Mouse (Mus musculus): ENCODE data around the gene Aplp1.
"Not testable (repeated sequence)": the region's sequence is repeated elsewhere in the genome, so short reads cannot be mapped to it uniquely, and the experiment has no call there.

Gene Aplp1

DNA sequence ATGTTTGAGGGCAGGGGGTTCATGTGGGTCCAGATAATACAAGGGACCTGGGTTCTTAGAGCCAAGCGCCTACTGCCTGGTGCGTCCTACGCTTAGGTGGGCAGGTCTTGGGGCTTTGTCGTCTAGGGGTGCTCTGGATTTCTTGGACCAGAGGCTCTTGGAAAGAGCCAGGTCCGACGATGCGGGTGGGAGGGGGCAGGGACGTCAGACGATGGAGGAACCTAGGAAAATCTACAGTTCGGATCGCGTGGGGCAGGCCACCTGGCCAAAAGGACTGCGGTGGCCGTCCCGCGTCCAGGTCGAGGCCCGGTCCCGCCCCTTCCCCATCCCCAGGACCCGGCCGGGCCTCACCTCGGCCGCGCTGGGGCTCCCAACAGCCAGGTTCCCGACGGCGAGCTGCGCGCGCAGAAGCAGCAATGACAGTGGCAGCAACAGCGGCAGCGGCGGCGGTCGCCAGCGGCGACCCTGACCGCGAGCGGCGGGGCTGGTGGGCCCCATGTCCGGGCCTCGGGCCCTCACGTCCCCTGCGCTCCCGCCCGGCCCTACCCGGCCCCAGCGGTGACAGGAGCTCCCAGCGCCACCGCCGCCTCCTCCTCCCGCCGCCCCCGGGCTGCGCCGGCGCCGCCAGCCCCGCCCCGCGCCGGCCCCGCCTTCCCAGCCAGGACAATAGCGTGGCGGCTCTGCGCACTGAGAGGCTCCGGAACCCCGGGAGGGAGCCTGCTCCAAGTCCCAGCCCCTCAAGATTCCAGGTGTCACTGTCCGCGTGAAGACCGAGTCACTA lies at the start of gene Aplp1:
TSS of gene Aplp1 (minus strand) at position 565 of the 781 bp plus-strand sequence.
- DNase-seq (ENCODE audit: low read depth, low spot score): peak; percentile 76

DNA sequence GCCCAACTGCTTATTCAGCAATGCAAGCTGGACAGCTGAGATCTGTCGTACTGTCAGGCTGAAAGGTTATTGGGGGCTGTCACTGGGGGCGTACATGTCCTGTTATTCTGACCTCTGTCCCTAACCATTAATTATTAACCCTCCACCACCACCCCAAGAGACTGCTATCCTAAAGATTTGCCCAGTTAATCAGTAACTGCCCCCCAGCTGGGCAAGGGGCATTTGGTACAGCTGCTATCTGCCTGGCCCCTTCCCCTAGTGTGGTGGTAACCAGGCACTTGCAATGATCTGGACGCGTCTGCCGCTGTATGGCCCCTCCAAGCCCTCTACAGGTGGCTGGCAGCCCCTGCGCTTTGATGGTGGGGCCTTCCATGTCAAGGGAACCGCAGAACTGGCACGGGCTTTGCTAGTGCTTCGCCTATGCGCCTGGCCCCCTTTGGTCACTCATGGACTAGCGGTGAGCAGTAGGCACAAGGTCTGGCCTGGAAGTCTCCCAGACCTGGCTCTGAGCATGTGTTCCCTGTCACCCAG lies 48.1 kb upstream of the Aplp1 start, which contains the start of gene Prodh2:
TSS of gene Prodh2 (plus strand) at position 222 of the 531 bp plus-strand sequence.
- peak; percentile 73 for DNase-seq (ENCODE audit: low read depth, low spot score)

DNA sequence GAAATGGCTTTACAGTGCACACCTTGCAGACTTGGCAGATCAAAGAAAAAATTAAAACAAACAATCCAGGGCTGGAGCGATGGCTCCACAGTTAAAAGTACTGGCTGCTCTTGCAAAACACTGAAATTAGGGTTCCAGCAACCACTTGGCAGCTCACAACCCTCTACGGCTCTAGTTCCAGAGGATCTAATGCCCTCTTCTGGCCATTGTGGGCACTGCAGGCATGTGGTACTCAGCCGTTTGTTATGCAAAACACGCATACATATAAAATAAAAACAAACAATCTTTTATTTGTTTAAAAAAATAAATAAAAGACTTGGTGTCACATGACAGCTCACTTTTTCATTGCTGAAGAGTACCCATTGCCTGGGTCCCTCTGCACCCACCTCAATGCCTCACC lies 47.4 kb upstream of the Aplp1 start:
- DNase-seq (ENCODE audit: low read depth, low spot score): peak; percentile 91

DNA sequence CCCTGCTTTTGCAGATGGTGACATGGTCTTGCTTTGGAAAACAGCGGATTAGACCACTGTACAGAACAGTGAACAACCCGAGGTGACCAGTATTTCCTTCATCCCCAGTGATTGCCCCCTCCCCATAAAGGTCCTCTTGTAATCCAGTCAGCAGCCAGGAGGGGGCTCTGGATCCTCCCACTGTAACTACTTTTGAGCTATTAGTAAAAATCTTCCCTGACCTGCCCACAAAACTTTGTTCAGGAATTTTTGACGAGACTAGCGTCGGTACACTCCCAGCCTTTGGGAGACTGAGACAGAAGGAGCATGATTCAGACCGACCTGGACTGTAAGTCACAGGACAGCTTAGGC lies 45.6 kb upstream of the Aplp1 start:
- peak; percentile 61 for DNase-seq (ENCODE audit: low read depth, low spot score)

DNA sequence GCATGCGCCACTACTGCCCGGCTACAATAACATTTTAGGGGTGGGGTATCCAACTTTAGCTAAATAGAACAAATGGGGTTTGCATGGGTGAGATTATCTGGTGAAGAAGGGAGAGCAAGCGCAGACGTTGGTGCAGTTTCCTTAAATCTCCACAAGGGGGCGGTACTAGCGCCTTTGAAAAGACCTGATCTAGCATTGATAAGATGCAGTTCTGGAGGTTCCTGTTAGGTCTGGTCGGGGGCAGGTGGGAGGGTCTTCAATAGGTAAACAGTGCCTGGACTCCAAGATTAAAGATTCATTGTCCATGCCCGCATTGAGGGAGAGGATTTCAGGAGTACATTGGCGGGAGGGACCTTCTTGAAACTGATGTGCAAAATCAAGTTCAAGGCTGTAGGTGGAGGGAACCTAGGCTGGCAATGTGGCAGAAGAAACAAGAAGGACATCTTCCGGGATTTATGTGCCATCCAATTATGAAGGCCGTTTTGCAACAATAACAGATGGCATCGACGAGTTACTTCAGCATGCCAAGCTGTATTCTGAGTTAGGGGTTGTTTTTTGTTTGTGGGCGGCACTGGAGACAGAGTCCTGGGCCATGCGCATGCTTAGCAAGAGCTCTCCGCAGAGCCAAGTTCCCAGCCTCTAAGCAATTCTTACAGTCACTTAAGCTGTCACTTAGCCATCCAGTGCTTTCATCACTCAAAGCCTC lies 45.1 kb upstream of the Aplp1 start:
- DNase-seq (ENCODE audit: low read depth, low spot score): peak; percentile 84

DNA sequence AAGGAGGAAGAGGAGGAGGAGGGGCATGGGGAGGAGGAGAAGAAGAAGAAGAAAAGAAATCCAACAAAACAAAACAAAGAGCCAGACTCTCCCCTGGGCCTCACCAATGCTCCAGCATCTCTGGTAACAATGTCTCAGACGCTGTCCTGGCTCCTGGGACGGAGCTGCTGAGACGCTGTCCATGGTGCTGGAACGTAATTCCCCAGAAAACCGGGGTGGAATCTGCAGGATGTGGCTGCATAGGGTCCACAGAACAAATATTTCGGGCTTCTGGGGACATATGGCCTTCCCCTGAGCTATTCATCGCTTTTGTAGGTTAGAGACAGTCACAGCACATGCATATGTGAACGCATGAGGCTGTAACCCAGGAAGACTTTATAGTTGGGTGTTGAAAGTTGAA lies 38.9 kb upstream of the Aplp1 start:
- DNase-seq (ENCODE audit: low read depth, low spot score): peak; percentile 62

DNA sequence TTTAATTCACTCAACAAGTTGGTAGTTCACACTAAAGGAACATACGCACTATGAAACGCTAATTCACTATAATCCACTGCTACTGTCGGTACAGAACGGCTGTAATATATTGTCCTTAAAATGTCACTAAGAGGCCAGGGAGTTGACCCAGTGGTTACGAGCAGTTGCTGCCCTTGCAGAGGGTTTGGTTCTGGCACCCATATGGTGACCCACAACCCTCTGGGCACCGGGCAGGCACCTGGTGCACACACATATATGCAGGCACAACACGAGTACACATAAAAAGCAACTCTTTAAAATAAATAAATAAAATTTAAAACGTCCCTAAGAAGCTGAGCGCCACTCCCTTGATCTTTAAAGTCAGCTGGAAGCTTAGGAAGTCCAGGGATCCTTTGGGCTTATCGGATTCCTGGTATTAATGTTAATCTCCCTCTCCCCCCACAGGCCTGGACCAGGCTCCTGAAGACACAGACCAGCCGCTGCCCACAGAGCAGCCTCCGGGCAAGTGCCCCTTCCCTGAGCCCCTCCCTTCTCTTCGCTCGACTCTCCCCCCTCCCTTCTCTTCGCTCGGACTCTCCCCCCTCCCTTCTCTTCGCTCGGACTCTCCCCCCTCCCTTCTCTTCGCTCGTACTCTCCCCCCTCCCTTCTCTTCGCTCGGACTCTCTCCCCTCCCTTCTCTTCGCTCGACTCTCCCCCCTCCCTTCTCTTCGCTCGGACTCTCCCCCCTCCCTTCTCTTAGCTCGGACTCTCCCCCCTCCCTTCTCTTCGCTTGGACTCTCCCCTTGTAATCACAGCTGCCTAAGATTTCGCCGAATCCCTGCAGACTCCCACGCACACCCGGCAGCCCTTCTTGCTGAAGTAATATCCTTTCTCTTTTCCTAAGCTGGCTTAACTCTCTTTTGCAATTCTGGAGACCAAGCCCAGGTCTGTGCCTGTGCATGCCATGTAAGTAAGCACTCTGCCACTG lies 32.4 kb upstream of the Aplp1 start:
- peak; percentile 51 for DNase-seq (ENCODE audit: low read depth, low spot score)

DNA sequence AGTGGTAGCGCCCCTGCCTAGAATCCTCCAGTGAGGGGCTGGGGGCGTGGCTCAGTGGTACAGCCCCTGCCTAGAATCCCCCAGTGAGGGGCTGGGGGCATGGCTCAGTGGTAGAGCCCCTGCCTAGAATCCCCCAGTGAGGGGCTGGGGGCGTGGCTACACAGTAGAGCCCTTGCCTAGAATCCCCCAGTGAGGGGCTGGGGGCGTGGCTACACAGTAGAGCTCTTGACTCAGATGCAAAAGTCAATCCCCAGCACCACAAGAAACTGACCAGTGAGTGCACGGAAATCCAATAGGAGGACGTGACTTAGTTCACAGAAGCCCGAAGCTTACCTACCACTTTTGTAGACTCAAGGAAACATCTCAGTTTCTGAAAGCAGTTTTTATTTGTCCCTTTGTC lies 30.8 kb upstream of the Aplp1 start:
- not testable (repeated sequence) for DNase-seq (ENCODE audit: low read depth, low spot score)

DNA sequence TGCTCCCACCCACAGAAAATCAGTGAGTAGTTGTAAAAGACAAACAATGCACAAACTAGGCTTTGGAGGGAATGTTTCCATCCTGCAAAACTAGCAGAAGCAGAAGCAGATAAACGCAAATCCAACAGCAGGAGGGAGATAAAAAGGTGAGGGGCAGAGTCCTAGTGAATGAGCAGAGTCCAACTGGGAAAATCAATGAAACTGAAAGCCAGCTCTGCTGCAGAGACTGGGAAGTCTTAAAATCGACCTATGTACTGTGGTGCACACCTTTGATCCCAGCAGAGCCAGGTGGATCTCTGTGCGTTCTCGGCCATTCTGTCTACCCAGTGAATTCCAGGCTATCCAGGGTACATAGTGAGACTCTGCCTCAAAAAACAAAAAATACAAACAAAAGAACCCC lies 29.7 kb upstream of the Aplp1 start:
- DNase-seq (ENCODE audit: low read depth, low spot score): no peak

DNA sequence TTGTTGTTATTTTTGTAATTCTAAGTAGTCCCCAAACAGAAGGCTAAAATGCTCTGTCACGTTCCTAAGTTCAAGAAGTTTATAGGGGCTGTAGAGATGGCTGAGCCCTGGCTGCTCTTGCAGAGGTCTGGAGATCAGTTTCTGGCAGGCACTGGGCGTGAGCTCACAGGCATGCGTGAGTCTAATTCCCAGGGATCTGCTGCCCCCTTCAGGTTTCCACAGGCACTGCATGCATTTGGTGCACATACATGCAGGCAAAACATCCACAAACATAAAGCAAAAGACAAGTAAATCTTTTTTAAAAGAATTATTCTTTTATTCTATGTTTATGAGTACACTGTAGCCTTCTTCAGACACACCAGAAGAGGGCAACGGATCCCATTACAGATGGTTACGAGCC lies 27.1 kb upstream of the Aplp1 start:
- DNase-seq (ENCODE audit: low read depth, low spot score): peak; percentile 86

DNA sequence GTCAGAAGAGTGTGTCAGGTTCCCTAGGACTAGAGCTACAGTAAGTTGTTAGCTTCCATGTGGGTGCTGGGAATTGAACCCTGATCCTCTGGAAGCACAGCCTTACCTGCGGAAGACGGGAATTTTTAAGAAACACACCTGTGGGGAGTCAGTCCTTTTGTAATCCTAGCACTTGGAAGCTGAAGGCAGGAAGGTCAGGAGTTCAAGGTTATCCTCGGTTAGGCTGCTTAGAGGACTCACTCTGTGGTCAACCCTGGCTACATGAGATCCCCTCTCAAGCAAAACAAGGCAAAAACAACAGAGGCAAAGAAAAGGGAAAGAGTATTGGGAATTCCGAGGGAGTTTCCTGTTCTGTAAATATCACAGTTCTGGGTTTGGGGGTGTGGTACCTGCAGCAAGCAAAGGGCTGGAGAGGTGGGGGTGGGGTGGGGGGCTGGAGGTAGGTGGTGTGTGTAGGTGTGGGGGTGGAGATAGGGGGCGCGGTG lies 19.5 kb upstream of the Aplp1 start:
- peak; percentile 45 for DNase-seq (ENCODE audit: low read depth, low spot score)

DNA sequence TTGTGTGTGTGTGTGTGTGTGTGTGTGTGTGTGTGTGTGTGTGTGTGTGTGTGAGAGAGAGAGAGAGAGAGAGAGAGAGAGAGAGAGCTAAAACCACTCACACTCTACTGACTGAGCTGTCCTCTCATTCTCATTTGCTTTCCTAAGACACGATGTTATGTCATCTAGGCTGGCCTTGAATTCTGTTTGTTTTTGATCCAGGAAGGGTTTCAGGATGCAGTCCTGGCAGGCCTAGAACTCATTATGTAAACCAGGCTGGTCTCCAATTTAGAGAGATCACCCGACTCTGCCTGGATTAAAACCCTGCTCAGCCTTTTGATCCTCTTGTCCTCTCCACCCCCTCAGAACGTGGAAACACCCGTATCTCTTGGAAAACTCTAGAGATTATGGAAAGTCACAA lies 18.7 kb upstream of the Aplp1 start:
- peak; percentile 33 for DNase-seq (ENCODE audit: low read depth, low spot score)

DNA sequence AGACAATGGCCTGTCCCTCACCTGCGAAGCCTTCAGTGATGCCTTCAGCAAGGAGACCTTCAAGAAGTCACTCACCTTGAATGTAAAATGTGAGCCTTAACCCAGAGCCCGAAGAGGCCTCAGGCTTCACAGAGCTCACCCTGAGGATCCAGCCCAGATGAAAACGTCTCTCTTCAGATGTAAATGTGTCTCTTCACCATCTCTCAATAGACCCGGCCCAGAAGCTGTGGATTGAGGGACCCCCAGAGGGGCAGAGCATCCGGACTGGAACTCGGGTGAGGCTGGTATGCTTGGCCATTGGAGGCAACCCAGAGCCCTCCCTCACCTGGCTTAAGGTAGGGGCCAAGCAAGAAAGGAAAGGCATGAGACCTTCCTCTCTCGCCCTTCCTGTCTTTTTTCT lies 18.2 kb upstream of the Aplp1 start:
- peak; percentile 72 for DNase-seq (ENCODE audit: low read depth, low spot score)

DNA sequence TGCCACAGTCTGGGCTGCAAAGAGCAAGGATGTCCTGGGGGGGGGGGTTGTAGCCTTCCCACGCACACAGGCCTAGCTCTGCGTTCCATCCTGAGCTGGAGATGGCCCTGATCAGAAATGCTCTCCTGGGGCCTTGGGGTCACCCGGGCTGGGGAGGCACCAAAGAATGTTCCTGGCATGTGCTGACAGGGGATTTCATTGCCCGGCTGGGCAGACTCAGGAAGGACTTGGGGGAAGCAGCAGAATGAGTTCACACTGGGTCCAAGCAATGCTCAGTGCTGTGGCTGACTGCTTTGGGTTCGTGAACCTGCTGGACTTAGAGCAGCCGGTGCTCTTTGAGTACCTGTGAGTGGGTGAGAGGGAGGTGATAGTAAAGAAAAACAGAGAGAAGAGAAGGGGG lies 14.1 kb upstream of the Aplp1 start:
- DNase-seq (ENCODE audit: low read depth, low spot score): no peak

DNA sequence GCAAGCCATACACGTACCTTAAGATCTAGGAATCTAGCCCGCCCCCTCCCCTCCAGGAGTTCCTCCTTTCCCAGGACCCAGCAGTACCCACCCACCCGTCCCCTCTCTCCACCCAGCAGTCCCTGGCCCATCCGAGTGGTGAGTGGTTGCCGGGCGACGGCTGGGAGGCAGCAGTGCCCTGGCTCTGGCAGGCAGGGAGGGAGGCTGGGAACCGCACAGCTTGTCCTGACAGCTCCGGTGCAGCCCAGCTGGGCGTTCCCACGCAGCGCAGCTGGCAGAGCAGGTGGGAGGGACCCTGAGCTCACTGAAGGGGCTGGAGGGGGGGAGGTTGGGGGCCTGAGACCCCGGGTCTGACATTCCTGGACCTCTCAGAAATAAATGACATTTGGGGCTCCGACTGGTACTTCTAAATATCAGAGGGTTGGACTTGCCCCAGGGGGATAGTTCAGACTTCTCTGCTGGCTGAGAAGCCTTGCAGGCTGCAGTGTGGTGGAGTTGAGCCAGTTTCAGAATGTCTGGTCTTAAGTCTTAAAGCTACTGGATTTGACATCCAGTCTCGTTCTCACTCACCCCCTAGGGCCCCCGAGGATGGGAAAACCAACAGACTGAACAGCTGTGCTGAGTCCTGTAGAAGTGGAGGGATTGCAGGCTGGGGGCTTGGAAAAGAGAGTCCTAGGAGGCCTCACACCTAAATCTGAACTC lies 12.4 kb upstream of the Aplp1 start, which contains the start of the genes Kirrel2 and Nphs1:
TSS of gene Kirrel2 (minus strand) at position 62 of the 702 bp plus-strand sequence.
TSS of gene Nphs1 (plus strand) at position 687 of the 702 bp plus-strand sequence.
- DNase-seq (ENCODE audit: low read depth, low spot score): peak; percentile 46

DNA sequence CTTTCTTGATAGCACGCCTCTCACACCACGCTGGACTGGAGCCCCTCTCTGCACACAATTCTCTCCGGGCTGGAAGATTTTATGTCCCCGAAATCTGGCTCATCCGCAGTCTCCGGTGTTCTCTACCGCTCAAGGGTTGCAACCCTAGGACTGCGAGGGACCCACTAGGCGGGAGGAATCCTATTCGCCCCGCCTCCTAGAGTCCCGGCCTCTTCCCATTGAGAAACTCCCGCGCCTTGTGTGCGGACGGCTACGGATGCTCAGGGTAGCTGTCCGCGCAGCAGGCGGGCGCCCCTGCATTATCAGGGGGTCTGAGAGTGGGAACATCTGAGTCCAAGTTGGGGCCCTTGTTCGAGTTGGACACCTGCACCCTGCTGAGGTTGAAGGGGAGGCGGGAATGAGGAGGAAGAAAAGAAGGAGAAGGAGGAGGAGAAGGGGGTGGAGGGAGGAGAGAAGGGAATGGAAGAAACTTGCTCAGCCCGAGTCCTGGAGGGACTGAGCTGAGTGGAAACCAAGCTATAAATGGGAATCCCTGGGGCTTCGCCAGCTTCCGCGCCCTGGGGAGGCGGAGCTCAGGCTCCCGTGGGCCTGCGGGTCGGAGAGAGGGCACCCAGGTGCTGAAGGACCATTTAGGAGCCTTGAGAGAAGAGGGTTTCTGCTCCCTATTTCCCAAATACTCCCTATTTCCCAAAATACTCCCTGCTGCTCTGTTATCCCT lies 11.7 kb upstream of the Aplp1 start:
- DNase-seq (ENCODE audit: low read depth, low spot score): peak; percentile 41

DNA sequence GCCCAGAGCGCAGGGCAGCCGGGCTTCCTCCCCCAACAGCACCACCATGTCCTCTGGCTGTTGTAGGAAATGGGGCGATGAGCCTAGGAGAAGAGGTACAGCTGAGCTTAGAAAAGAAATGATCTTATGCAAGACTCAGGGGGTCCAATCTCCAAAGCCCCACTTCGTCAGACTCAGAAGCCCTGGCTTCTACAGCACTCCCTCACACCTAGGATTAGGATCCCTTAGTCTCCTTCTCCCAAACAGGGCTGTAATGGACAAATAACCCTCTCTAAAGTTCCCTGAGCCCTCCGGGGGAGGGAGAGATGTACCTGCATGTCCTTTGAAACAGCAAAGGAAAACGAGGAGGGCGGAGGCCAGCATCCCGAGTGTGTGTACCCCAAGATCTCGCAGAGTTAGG lies 11.2 kb upstream of the Aplp1 start:
- DNase-seq (ENCODE audit: low read depth, low spot score): no peak

DNA sequence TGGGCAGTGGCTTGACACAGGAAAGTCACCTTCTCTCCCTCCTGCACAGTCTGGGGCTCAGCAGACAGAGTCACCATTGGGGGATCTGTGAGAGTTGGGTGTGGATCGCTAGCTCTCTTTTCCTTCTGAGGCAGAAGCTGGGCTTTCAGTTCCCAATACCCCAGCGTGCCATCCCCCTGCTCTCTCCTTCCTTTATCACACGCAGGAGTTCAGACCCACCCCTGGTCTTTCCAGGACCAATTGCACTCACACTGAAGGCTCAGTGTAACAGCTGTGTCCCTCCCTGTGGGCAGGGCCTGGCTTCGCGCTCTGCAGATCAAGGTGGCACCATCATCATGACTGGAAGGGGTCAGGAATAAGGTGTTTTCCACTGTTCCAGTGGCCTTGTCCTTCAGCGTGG lies 8.9 kb upstream of the Aplp1 start:
- peak; percentile 35 for DNase-seq (ENCODE audit: low read depth, low spot score)

DNA sequence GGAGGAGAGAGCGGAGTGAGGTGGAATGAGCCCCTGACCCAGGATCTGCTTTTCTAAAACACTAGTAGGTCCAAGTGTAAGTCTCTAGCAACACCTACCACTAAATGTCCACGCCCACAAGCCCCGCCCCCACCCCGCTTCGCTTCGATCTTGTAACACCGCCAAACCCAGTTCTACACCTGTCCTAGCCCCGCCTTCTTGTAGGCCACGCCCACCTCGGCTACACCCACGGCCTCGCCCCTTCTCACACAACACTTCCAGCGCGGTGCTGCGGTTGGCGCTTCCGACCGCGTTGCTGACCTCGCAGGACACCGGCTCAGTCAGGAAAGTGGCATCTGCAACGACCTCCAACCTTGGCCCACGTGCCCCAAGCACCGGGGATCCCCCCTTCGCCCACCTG lies 8.4 kb upstream of the Aplp1 start:
- DNase-seq (ENCODE audit: low read depth, low spot score): peak; percentile 86

DNA sequence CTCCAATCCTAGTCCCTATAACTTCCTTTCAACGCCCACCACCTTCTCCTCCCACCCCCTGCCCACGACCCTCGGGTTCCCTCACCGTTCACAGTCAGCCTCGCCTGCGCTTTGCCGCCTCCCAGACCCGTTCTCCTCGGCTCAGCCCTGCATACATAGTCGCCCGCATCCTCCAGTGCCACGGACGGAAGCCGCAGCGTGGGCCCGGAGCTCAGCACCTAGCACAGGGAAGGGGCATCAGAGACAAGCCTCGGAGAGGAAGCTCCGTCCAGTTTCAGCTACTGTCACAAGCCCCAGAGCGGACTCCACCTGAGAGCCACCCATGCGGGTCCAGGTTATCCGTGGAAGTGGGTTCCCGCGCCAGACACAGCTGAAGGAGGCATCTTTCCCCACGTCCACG lies 8.0 kb upstream of the Aplp1 start:
- no peak for DNase-seq (ENCODE audit: low read depth, low spot score)

Data from ZHBTc4 (cell line).